Mouse (Mus musculus) brain, embryonic 14.5 days (tissue): ENCODE data around the gene Med4.
A peak's percentile ranks its signal among the peaks of the same experiment; 100 is the strongest.

ENCODE experiments used
- CTCF ChIP-seq: fragments of 200-500 bp; IDR thresholded peaks from 2 replicates; pipeline ENCODE4 v1.5.1; 2012; ENCODE audit warnings: inconsistent platforms, mild to moderate bottlenecking, moderate library complexity, borderline replicate concordance; ENCODE audit not compliant: insufficient read depth, insufficient read length; ENCODE audit errors: extremely low read depth
- POLR2A ChIP-seq: fragments of 200-500 bp; IDR thresholded peaks from 2 replicates; pipeline ENCODE4 v1.6.1; 2012; ENCODE audit warnings: mild to moderate bottlenecking, inconsistent platforms, borderline replicate concordance; ENCODE audit not compliant: poor library complexity, insufficient read depth, insufficient read length, severe bottlenecking; ENCODE audit errors: extremely low read depth

GRCm38 (mm10) chr14:73509765-73510423, at the start of gene Med4:
- TF ChIP-seq CTCF = peak; percentile 100
- TF ChIP-seq POLR2A = peak; percentile 44; the same call in 1 of the 2 replicates
